Comparison of ENCODE assay signal across 9 mouse cellular contexts in genomic region chr6:120109173-120109572, GRCm38 (mm10). TPM values are rescaled to one million over a fixed set of nuclear protein-coding genes. Genes with fewer than 3 reads are reported as not detected.
A peak's percentile ranks its signal among the peaks of the same experiment; 100 is the strongest.
DNase-seq lines count a peak whose midpoint lies in the region; ATAC-seq lines count a peak whose summit lies in the region.
"Had no signal": no experiment of that assay in that cellular context is flagged by ENCODE, and none has a peak within 500 bp of the region (broad histone marks: within the 10 kb centered on the region; RNA-seq: fewer than 3 reads in every experiment).

No protein-coding gene starts in this region.

- DNase-seq in midbrain, embryonic 11.5 days (ENCODE audit: low spot score, missing footprints), result peak; percentile 14
- peak; percentile 16 to 24 for DNase-seq in cerebellum, postnatal 14 days
- peak; percentile 91 for DNase-seq in heart, adult 8-10 months (ENCODE audit: low spot score)
- DNase-seq in kidney, postnatal 4 days, result peak; percentile 68 to 82
- peak; percentile 77 for DNase-seq in lung, postnatal 36 days

- 32% methylated on average over 7 of the region's 7 CpGs for WGBS in midbrain, embryonic 11.5 days
- WGBS in midbrain, embryonic 13.5 days, result 39% methylated on average over 7 of the region's 7 CpGs
- 30% methylated on average over 7 of the region's 7 CpGs for WGBS in midbrain, embryonic 16.5 days

- H3K4me3 ChIP-seq in midbrain, embryonic 11.5 days (ENCODE audit: low read depth, low read length), result no peak overlapping the region
- H3K4me3 ChIP-seq in midbrain, embryonic 13.5 days (replicated peaks), result no peak overlapping the region
- no peak overlapping the region for H3K4me3 ChIP-seq in midbrain, embryonic 16.5 days (ENCODE audit: low read depth, low read length)
- H3K4me3 ChIP-seq: stomach, embryonic 15.5 days had no signal

- H3K27me3 ChIP-seq in midbrain, embryonic 11.5 days (ENCODE audit: control insufficient read depth, insufficient read depth, low read length), result no peaks in the 10 kb centered on the region
- no peaks in the 10 kb centered on the region for H3K27me3 ChIP-seq in midbrain, embryonic 13.5 days
- H3K27me3 ChIP-seq in midbrain, embryonic 16.5 days (ENCODE audit: control insufficient read depth, insufficient read depth, low read depth, low read length), result no peaks in the 10 kb centered on the region
- H3K27me3 ChIP-seq: stomach, embryonic 15.5 days had no signal

- no peak overlapping the region for H3K27ac ChIP-seq in midbrain, embryonic 11.5 days (ENCODE audit: low read depth, low read length)
- no peak overlapping the region for H3K27ac ChIP-seq in midbrain, embryonic 13.5 days
- H3K27ac ChIP-seq in midbrain, embryonic 16.5 days (ENCODE audit: low read length), result no peak overlapping the region
- H3K27ac ChIP-seq: stomach, embryonic 15.5 days had no signal

- H3K36me3 ChIP-seq in midbrain, embryonic 11.5 days (ENCODE audit: control insufficient read depth, insufficient read depth, low read length), result no peaks in the 10 kb centered on the region
- H3K36me3 ChIP-seq in midbrain, embryonic 13.5 days, result no peaks in the 10 kb centered on the region
- no peaks in the 10 kb centered on the region for H3K36me3 ChIP-seq in midbrain, embryonic 16.5 days (ENCODE audit: control insufficient read depth, insufficient read depth, low read length)
- H3K36me3 ChIP-seq: stomach, embryonic 15.5 days had no signal

- H3K9me3 ChIP-seq in midbrain, embryonic 11.5 days (ENCODE audit: control insufficient read depth, low read length), result no peaks in the 10 kb centered on the region
- no peaks in the 10 kb centered on the region for H3K9me3 ChIP-seq in midbrain, embryonic 13.5 days
- H3K9me3 ChIP-seq in midbrain, embryonic 16.5 days (replicated peaks; ENCODE audit: control insufficient read depth, low read length, poor library complexity, severe bottlenecking), result no peaks in the 10 kb centered on the region; the same call in 1 of the 2 replicates
- H3K9me3 ChIP-seq: stomach, embryonic 15.5 days had no signal

- ATAC-seq in midbrain, embryonic 11.5 days (ENCODE audit: low FRiP score), result no peak
- no peak for ATAC-seq in midbrain, embryonic 13.5 days
- no peak for ATAC-seq in megakaryocyte-erythroid progenitor cell, adult 5-6 weeks (replicated peaks; ENCODE audit: low FRiP score, low TSS enrichment, poor library complexity, severe bottlenecking)
- no peak for ATAC-seq in midbrain, embryonic 16.5 days

- peaks cover 5% of the 10 kb centered on the region for H3K4me1 ChIP-seq in midbrain, embryonic 11.5 days (ENCODE audit: control insufficient read depth, insufficient read depth, low read length)
- peaks cover 14% of the 10 kb centered on the region for H3K4me1 ChIP-seq in midbrain, embryonic 13.5 days (replicated peaks)
- peaks cover 6% of the 10 kb centered on the region for H3K4me1 ChIP-seq in midbrain, embryonic 16.5 days (ENCODE audit: control insufficient read depth, insufficient read depth, low read length)

- H3K4me2 ChIP-seq in midbrain, embryonic 11.5 days, result no peak overlapping the region
- no peak overlapping the region for H3K4me2 ChIP-seq in midbrain, embryonic 13.5 days (replicated peaks)
- H3K4me2 ChIP-seq in midbrain, embryonic 16.5 days (ENCODE audit: low read length), result no peak overlapping the region
- H3K4me2 ChIP-seq: stomach, embryonic 15.5 days had no signal

- no peak overlapping the region for H3K9ac ChIP-seq in midbrain, embryonic 11.5 days (ENCODE audit: low read length)
- H3K9ac ChIP-seq in midbrain, embryonic 13.5 days (replicated peaks), result no peak overlapping the region
- H3K9ac ChIP-seq in midbrain, embryonic 16.5 days (ENCODE audit: low read depth, low read length), result no peak overlapping the region
- H3K9ac ChIP-seq: stomach, embryonic 15.5 days had no signal

RNA-seq across cellular contexts. Expression of gene Ninj2, which starts 16.0 kb away (rescaled TPM):
- not detected in 2 replicates for polyA plus RNA-seq in midbrain, embryonic 11.5 days (2014; fragmentation: Nextera tagmentation; extraction: Ambion mirVana)
- polyA plus RNA-seq in midbrain, embryonic 13.5 days (2015; fragmentation: Nextera tagmentation; extraction: Ambion mirVana), result not detected in 2 replicates
- total RNA-seq in heart, adult 8-10 months (2022), result not detected
- not detected in 2 replicates for total RNA-seq in megakaryocyte-erythroid progenitor cell, adult 5-6 weeks (2014; fragmentation: Nextera tagmentation)
- not detected in 2 replicates for total RNA-seq in megakaryocyte-erythroid progenitor cell, adult 5-6 weeks (2017)
- not detected in 2 replicates for polyA plus RNA-seq in midbrain, embryonic 16.5 days (2015; fragmentation: Nextera tagmentation; extraction: Ambion mirVana)
- polyA plus RNA-seq: stomach, embryonic 15.5 days had no signal

Comparison
In these comparisons a context has a peak if more than half of its experiments do, and no peak if none do; other contexts are left out.
1. DNase-seq: peak in every context shown above with its lines; median percentile 91 in heart, adult 8-10 months; 77 in lung, postnatal 36 days; 75 in kidney, postnatal 4 days; 20 in cerebellum, postnatal 14 days; 14 in midbrain, embryonic 11.5 days.